Mouse (Mus musculus): ENCODE results near the gene Coq8a.

GRCm38 (mm10) chr1:180175167-180175566 lies 24.2 kb downstream of the Coq8a start:
- TF ChIP-seq CTCF (IDR thresholded peaks at IDR 0.05; ENCODE audit: insufficient read depth, low read depth, low read length) = no peak
- TF ChIP-seq POLR2A (IDR thresholded peaks at IDR 0.05; ENCODE audit: insufficient read depth, low read depth, low read length) = no peak
